Mouse (Mus musculus) lung, postnatal 0 days (tissue): Measurements from ENCODE around the gene Elf2.

Source experiments
- CTCF ChIP-seq: IDR thresholded peaks from 2 replicates; pipeline ENCODE4 v1.5.1; 2016; ENCODE audit warnings: antibody characterized with exemption, mild to moderate bottlenecking
- EP300 ChIP-seq: IDR thresholded peaks from 2 replicates; pipeline ENCODE4 v1.6.1; 2016; ENCODE audit warnings: antibody characterized with exemption, mild to moderate bottlenecking, control low read depth

GRCm38 (mm10) chr3:51333950-51334349 is 6.5 kb downstream of the Elf2 start:
- TF ChIP-seq CTCF: no peak
- no peak for TF ChIP-seq EP300
